Mouse (Mus musculus) ES-E14 (cell line): ENCODE measurements around the gene Stpg4.

ENCODE experiments used
- CHD2 ChIP-seq: IDR thresholded peaks from 2 replicates; pipeline ENCODE4 v1.6.1; 2014; ENCODE audit warnings: mild to moderate bottlenecking, low read depth, low read length, inconsistent platforms
- HCFC1 ChIP-seq: IDR thresholded peaks from 2 replicates; pipeline ENCODE4 v1.6.1; 2012; ENCODE audit warnings: low read length, inconsistent platforms, borderline replicate concordance; ENCODE audit not compliant: insufficient read depth
- MAFK ChIP-seq: IDR thresholded peaks from 2 replicates; pipeline ENCODE4 v1.6.1; 2014; ENCODE audit warnings: mild to moderate bottlenecking, low read depth, low read length, inconsistent platforms; ENCODE audit not compliant: insufficient read depth
- ZC3H11A ChIP-seq: IDR thresholded peaks from 2 replicates; pipeline ENCODE4 v1.6.1; 2012; ENCODE audit warnings: low read depth, mild to moderate bottlenecking, inconsistent platforms, low read length, borderline replicate concordance

DNA sequence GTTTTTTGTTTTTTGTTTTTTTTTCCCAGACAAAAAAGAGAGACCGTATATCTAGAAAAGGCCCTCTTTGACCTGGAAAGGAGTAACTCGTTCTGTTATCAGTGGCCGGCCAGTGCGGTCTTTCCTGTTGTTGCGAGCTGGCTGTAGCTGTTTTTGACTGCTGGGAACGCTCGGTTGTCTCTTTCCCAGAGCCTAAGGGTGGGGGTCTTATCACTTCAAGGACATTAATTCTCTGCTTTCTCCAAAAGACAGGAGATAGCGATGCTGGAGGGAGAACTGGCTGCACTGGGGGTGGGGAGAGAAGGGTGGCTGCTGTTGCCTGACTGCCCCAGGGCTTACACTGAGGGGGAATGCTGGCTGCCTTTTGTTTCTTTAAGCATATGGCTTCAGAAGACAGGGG lies 43.3 kb upstream of the Stpg4 start:
- TF ChIP-seq CHD2 (no peak), ZC3H11A (no peak), HCFC1 (no peak), MAFK (no peak)
